Mouse (Mus musculus) brain, embryonic 14.5 days (tissue): ENCODE measurements at regions not wholly inside any gene's neighbourhood (a gene's known extent, or its start where the extent isn't known, plus 50 kb on each side); places are given as distances from the start of the nearest gene placed in this dataset.
A peak's percentile ranks its signal among the peaks of the same experiment; 100 is the strongest.

Source experiments
- DNase-seq: peaks from one replicate; pipeline ENCODE4 v3.0.0-alpha.2; 2011; ENCODE audit warnings: low read depth
- CTCF ChIP-seq: fragments of 200-500 bp; IDR thresholded peaks from 2 replicates; pipeline ENCODE4 v1.5.1; 2012; ENCODE audit warnings: inconsistent platforms, mild to moderate bottlenecking, moderate library complexity, borderline replicate concordance; ENCODE audit not compliant: insufficient read depth, insufficient read length; ENCODE audit errors: extremely low read depth
- POLR2A ChIP-seq: fragments of 200-500 bp; IDR thresholded peaks from 2 replicates; pipeline ENCODE4 v1.6.1; 2012; ENCODE audit warnings: mild to moderate bottlenecking, inconsistent platforms, borderline replicate concordance; ENCODE audit not compliant: poor library complexity, insufficient read depth, insufficient read length, severe bottlenecking; ENCODE audit errors: extremely low read depth

- TF ChIP-seq POLR2A, result no peak
- TF ChIP-seq CTCF, result peak; percentile 46; the same call in 1 of the 2 replicates
- peak; percentile 33 for DNase-seq
Observed at GRCm38 (mm10) chrX:106766812-106767211, 73.6 kb downstream of the Rtl3 start.
